Mouse (Mus musculus) stomach, postnatal 0 days (tissue): ENCODE data around the gene Hpd. TPM values are rescaled to one million over a fixed set of nuclear protein-coding genes. Genes with fewer than 3 reads are reported as not detected.
"Not testable (repeated sequence)": the region's sequence is repeated elsewhere in the genome, so short reads cannot be mapped to it uniquely, and the experiment has no call there.

ENCODE experiments used
- ATAC-seq: fragments of 200-750 bp; cut with Nextera tagmentation; 2 replicates; pipeline ENCODE4 v1.8.0; 2017; ENCODE audit not compliant: low FRiP score, low TSS enrichment
- DNase-seq: peaks from one replicate; pipeline ENCODE4 v3.0.0-alpha.2; 2016; ENCODE audit warnings: low spot score
- H3K27ac ChIP-seq: fragments of 300-500 bp; sonication (generic); replicated peaks from 2 replicates; pipeline ENCODE4 v1.5.1; 2014; ENCODE audit warnings: mild to moderate bottlenecking, control low read depth
- H3K27me3 ChIP-seq: fragments of 300-500 bp; sonication (generic); 2 replicates; pipeline ENCODE4 v1.6.1; 2014; ENCODE audit warnings: low read length; ENCODE audit not compliant: control insufficient read depth, insufficient read depth
- H3K36me3 ChIP-seq: fragments of 300-500 bp; sonication (generic); 2 replicates; pipeline ENCODE4 v1.6.1; 2014; ENCODE audit warnings: low read length, mixed read lengths; ENCODE audit not compliant: control insufficient read depth, insufficient read depth
- H3K4me1 ChIP-seq: fragments of 300-500 bp; sonication (generic); replicated peaks from 2 replicates; pipeline ENCODE4 v1.6.1; 2014; ENCODE audit warnings: antibody characterized with exemption; ENCODE audit not compliant: control insufficient read depth, insufficient read depth
- H3K4me2 ChIP-seq: fragments of 300-500 bp; sonication (generic); replicated peaks from 2 replicates; pipeline ENCODE4 v1.6.1; 2014; ENCODE audit warnings: low read depth, mild to moderate bottlenecking, control low read depth, moderate library complexity
- H3K4me3 ChIP-seq: fragments of 300-500 bp; sonication (generic); 2 replicates; pipeline ENCODE4 v1.5.1; 2014; ENCODE audit warnings: low read depth, low read length, control low read depth
- H3K9ac ChIP-seq: fragments of 300-500 bp; sonication (generic); 2 replicates; pipeline ENCODE4 v1.6.1; 2014; ENCODE audit warnings: mild to moderate bottlenecking, low read length, control low read depth, mixed read lengths
- H3K9me3 ChIP-seq: fragments of 300-500 bp; sonication (generic); 2 replicates; pipeline ENCODE4 v1.6.1; 2016; ENCODE audit warnings: low read length; ENCODE audit not compliant: control insufficient read depth
- CTCF ChIP-seq: IDR thresholded peaks from 2 replicates; pipeline ENCODE4 v1.5.1; 2016; ENCODE audit warnings: antibody characterized with exemption, low read depth, mild to moderate bottlenecking, moderate library complexity
- EP300 ChIP-seq: optimal IDR thresholded peaks from 2 replicates; pipeline ENCODE3; 2016; ENCODE audit warnings: antibody characterized with exemption
- WGBS: fragments of 180-500 bp; shearing (Covaris S2); extraction: QIAGEN DNeasy Blood & Tissue Kit; methylation state at CpG from one replicate; pipeline ENCODE4 v1.1.7; 2014; 5-methylcytosine and 5-hydroxymethylcytosine counted together
- polyA plus RNA-seq: library from polyadenylated mRNA; unstranded; fragments of >200 nt; fragmentation: Nextera tagmentation; extraction: Ambion mirVana; gene quantifications from 2 replicates; pipeline ENCODE4 v1.2.1, GENCODE M21; 2015

Hpd gene
- 0.69 and 0.99 TPM in 2 replicates for polyA plus RNA-seq

DNA sequence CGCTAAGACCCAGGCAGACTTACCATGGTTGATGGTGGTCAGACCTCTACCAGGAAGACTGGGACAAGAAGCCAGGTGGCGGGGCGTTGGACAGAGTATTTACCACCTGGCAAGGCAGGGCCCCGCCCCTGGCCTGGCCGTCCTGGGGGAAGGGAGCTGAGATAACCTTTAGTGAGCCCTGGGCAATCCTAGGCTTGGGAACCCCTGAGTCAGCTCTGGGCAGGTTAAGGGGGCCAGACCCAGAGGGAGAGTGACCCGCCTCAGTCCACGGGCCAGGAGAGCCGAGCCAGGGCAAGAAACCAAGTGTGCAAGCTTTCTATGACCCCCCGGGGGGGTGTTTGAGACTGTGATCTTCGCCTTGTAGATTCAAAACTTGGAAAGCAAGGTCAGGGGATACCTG lies at the start of gene Hpd:
Gene Hpd (minus strand): TSS at position 77 of the 400 bp plus-strand sequence.
- no peak within 1 kb of the TSS for H3K9ac ChIP-seq
- no peaks in the 10 kb centered on the region for H3K4me1 ChIP-seq
- H3K9me3 ChIP-seq: no peaks in the 10 kb centered on the region
- no peaks in the 10 kb centered on the region for H3K27me3 ChIP-seq
- H3K4me2 ChIP-seq: no peak within 1 kb of the TSS
- no peak within 1 kb of the TSS for H3K4me3 ChIP-seq
- no peak for DNase-seq
- WGBS: 69% methylated on average over 10 of the region's 10 CpGs
- no peak within 1 kb of the TSS for H3K27ac ChIP-seq
- no peaks in the 10 kb centered on the region for H3K36me3 ChIP-seq
- no peak for TF ChIP-seq EP300
- no peak for TF ChIP-seq CTCF
- no peak for ATAC-seq

DNA sequence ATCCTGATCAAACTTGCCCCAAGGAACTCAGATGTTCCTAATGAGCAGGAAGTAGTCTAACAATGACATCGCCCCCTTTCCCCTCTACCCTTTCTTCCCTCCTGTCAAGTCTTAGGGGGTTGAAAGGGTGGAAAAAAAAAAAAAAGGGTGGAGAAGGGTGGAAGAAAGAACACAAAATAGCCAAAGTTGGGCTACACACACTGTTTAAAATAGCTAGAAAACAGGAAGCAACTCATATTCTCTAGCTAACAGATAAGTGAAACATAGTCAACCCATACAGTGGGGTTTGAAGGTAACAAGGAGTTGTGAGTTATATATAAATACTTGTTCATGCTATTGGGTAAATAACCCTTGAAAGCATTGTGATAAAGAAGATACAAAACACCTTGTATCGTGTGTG lies 49.7 kb upstream of the Hpd start:
- TF ChIP-seq EP300 (no peak), CTCF (no peak)
- peaks cover 3% of the 10 kb centered on the region; the same call in 1 of the 2 replicates for H3K36me3 ChIP-seq
- no peak overlapping the region for H3K27ac ChIP-seq
- H3K9me3 ChIP-seq: no peaks in the 10 kb centered on the region
- no peak for DNase-seq
- WGBS: 79% methylated on average over 2 of the region's 2 CpGs
- H3K4me2 ChIP-seq: no peak overlapping the region
- no peak for ATAC-seq
- no peak overlapping the region for H3K4me3 ChIP-seq
- no peak overlapping the region for H3K9ac ChIP-seq
- H3K4me1 ChIP-seq: peaks cover 2% of the 10 kb centered on the region; the same call in 1 of the 2 replicates
- no peaks in the 10 kb centered on the region for H3K27me3 ChIP-seq

DNA sequence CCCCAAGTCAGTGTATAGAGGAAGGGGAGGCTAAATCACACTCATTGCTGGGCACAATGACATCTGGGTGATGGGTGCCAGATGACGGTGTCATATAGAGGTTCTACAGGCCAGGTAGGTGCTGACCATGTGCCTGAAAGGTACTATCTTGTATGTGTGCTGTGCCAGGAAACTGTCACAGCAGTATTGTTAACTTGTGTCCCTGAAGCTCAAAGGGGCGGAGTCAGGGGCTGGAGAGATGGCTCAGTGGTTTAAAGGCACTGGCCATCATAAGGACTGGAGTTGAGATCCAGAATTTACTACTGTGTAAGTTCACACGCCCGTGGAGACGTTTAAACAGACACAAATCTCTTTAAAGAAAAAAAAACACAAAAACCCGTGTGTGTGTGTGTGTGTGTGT lies 46.8 kb upstream of the Hpd start:
- Histone ChIP-seq H3K4me2 (peak overlapping the region; percentile 74; the same call in 1 of the 2 replicates), H3K27me3 (no peaks in the 10 kb centered on the region), H3K4me1 (peaks cover 2% of the 10 kb centered on the region; the same call in 1 of the 2 replicates), H3K4me3 (no peak overlapping the region), H3K9me3 (no peaks in the 10 kb centered on the region), H3K27ac (no peak overlapping the region), H3K9ac (no peak overlapping the region), H3K36me3 (no peaks in the 10 kb centered on the region)
- no peak for DNase-seq
- 81% methylated on average over 6 of the region's 6 CpGs for WGBS
- no peak for TF ChIP-seq EP300
- no peak for TF ChIP-seq CTCF
- ATAC-seq: no peak

DNA sequence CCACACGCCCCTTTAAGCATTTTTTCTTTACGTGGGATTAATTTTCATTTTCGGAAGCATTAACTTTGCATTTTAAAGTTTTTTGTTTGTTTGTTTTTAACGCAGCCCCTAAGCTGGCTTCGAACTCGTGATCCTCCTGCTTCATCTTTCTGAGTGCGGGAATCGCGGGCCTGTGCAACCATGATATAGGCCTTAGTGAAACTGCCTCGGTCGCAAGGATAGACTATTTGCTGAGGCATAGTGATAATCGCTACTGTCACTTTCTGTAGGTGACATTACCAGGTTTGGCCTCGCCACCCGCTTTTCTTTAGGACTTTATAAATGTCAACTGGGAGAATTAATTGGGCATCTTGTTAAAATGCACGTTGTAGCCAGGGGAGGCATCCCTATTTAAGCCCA lies 46.0 kb upstream of the Hpd start:
- TF ChIP-seq EP300: no peak
- no peak for ATAC-seq
- WGBS: 5% methylated on average over 15 of the region's 15 CpGs

DNA sequence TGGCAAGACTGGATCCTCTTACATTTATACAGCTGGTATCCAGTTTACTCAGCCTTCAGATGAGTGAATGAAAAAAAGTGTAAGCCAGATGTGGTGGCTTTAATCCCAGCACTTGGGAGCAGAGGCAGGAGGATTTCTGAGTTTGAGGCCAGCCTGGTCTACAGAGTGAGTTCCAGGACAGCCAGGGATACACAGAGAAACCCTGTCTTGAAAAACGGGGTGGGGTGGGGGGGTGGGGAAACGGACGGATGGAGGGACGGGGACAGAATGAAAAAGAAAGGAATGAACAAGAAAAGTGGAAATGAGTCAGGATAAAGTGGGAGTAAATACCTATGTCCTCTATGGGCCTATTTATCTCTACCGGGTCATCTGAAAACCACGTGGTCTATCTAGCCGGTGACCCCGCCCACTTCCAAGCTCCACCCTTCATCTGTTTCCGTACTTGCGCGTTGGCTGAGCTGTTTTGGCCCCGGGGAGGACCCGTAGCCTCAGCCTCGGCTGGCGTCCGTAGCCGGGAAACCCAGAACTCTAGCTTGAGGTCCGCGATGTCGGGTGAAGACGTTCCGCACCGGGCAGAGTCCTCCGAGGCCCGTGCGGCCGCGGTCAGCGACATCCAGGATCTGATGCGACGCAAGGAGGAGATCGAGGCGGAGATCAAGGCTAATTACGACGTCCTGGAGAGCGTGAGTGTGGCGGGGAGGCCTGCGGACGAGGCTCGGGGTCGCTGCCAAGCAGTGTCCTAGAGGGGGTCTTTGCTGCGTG lies 45.4 kb upstream of the Hpd start:
- Histone ChIP-seq H3K27me3 (no peaks in the 10 kb centered on the region), H3K9ac (peak overlapping the region; percentile 84), H3K4me3 (peak overlapping the region; percentile 86), H3K9me3 (no peaks in the 10 kb centered on the region), H3K27ac (peak overlapping the region; percentile 53; the same call in 1 of the 2 replicates), H3K36me3 (no peaks in the 10 kb centered on the region), H3K4me1 (peaks cover 2% of the 10 kb centered on the region; the same call in 1 of the 2 replicates), H3K4me2 (peak overlapping the region; percentile 74)
- peak; percentile 89 for ATAC-seq
- peak; percentile 93 for DNase-seq
- TF ChIP-seq CTCF (no peak), EP300 (no peak)
- 2% methylated on average over 42 of the region's 42 CpGs for WGBS

More for the DNA sequence above, 46.0 kb upstream of the Hpd start:
- H3K4me1 ChIP-seq: peaks cover 2% of the 10 kb centered on the region; the same call in 1 of the 2 replicates
- H3K9ac ChIP-seq: peak overlapping the region; percentile 84
- H3K27ac ChIP-seq: peak overlapping the region; percentile 53; the same call in 1 of the 2 replicates
- H3K36me3 ChIP-seq: no peaks in the 10 kb centered on the region
- H3K27me3 ChIP-seq: no peaks in the 10 kb centered on the region
- no peaks in the 10 kb centered on the region for H3K9me3 ChIP-seq
- H3K4me2 ChIP-seq: peak overlapping the region; percentile 74
- peak overlapping the region; percentile 86 for H3K4me3 ChIP-seq
- DNase-seq: no peak

DNA sequence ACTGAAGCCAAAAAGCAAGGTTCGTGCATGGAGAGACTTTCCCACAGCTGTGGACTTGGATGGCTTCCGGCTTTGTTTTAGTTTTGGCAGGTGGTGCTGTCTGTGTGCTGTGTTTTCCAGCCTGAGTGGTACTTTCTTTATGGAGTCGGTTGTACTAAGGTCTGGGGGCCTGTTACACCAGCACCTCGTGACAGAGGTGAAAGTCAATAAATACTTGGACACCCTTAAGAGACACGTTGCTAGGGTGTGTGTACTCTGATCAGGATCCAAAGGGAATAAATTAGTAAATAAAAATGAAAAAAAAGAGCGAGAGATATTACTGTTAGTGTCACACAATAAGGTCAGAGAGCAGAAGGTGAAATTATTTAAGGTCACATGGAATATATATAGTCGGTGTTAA lies 44.3 kb upstream of the Hpd start:
- no peak for TF ChIP-seq EP300
- TF ChIP-seq CTCF: no peak
- peaks cover 2% of the 10 kb centered on the region; the same call in 1 of the 2 replicates for H3K4me1 ChIP-seq
- no peaks in the 10 kb centered on the region for H3K36me3 ChIP-seq
- no peak for DNase-seq
- no peak overlapping the region for H3K4me2 ChIP-seq
- no peak overlapping the region for H3K27ac ChIP-seq
- H3K9ac ChIP-seq: no peak overlapping the region
- no peak overlapping the region for H3K4me3 ChIP-seq
- H3K27me3 ChIP-seq: no peaks in the 10 kb centered on the region
- H3K9me3 ChIP-seq: no peaks in the 10 kb centered on the region
- ATAC-seq: no peak
- WGBS: 83% methylated on average over 7 of the region's 7 CpGs

DNA sequence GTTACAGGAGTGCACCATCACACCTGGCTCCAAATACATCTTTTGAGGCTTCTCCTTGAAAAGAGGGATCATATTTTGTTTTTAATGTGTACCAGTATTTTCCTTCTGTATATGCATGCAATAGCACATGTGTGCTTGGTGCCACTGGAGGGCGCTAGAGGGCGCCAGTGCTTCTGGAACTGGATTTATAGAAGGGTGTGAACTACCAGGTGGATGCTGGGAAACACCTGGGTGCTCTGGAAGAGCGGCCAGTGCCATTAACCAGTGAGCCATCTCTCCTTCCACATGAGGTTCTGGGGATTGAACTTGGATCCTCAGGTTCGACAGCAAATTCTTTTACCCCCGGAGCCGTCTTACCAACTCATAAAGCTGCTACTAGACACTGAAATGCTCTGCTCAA lies 41.3 kb upstream of the Hpd start:
- DNase-seq, ATAC-seq: not testable (repeated sequence)
- 64% methylated on average over 5 of the region's 6 CpGs for WGBS

More for the DNA sequence above, 41.3 kb upstream of the Hpd start:
- H3K9me3 ChIP-seq, H3K4me2 ChIP-seq, H3K27ac ChIP-seq, H3K27me3 ChIP-seq, H3K4me3 ChIP-seq, H3K36me3 ChIP-seq, H3K9ac ChIP-seq, H3K4me1 ChIP-seq: not testable (repeated sequence)
